Mouse (Mus musculus) kidney, embryonic 16.5 days (tissue): ENCODE measurements around the gene Rtp2. TPM values are rescaled to one million over a fixed set of nuclear protein-coding genes. Genes with fewer than 3 reads are reported as not detected.
A peak's percentile ranks its signal among the peaks of the same experiment; 100 is the strongest.
"Not testable (repeated sequence)": the region's sequence is repeated elsewhere in the genome, so short reads cannot be mapped to it uniquely, and the experiment has no call there.

Experiments used
- ATAC-seq: fragments of 200-750 bp; cut with Nextera tagmentation; 2 replicates; pipeline ENCODE4 v1.8.0; 2017; ENCODE audit warnings: moderate TSS enrichment; ENCODE audit not compliant: low FRiP score, low TSS enrichment
- H3K27ac ChIP-seq: fragments of 300-500 bp; sonication (generic); 2 replicates; pipeline ENCODE4 v1.5.1; 2014; ENCODE audit warnings: low read length
- H3K27me3 ChIP-seq: fragments of 300-500 bp; sonication (generic); 2 replicates; pipeline ENCODE4 v1.6.1; 2014; ENCODE audit warnings: low read length, control low read depth, mixed read lengths; ENCODE audit not compliant: insufficient read depth
- H3K36me3 ChIP-seq: fragments of 300-500 bp; sonication (generic); 2 replicates; pipeline ENCODE4 v1.6.1; 2014; ENCODE audit warnings: low read length, control low read depth, mixed read lengths; ENCODE audit not compliant: insufficient read depth
- H3K4me1 ChIP-seq: fragments of 300-500 bp; sonication (generic); 2 replicates; pipeline ENCODE4 v1.6.1; 2014; ENCODE audit warnings: low read length, control low read depth, mixed read lengths; ENCODE audit not compliant: insufficient read depth
- H3K4me2 ChIP-seq: fragments of 300-500 bp; sonication (generic); replicated peaks from 2 replicates; pipeline ENCODE4 v1.6.1; 2014; ENCODE audit warnings: low read depth, low read length
- H3K4me3 ChIP-seq: fragments of 300-500 bp; sonication (generic); 2 replicates; pipeline ENCODE4 v1.5.1; 2014; ENCODE audit warnings: mild to moderate bottlenecking, low read length
- H3K9ac ChIP-seq: fragments of 300-500 bp; sonication (generic); replicated peaks from 2 replicates; pipeline ENCODE4 v1.6.1; 2014; ENCODE audit warnings: low read length
- H3K9me3 ChIP-seq: fragments of 300-500 bp; sonication (generic); 2 replicates; pipeline ENCODE4 v1.6.1; 2016; ENCODE audit warnings: low read length, control low read depth
- WGBS: fragments of 180-500 bp; shearing (Covaris S2); extraction: QIAGEN DNeasy Blood & Tissue Kit; methylation state at CpG from one replicate; pipeline ENCODE4 v1.1.7; 2014; 5-methylcytosine and 5-hydroxymethylcytosine counted together
- polyA plus RNA-seq: library from polyadenylated mRNA; unstranded; fragments of >200 nt; fragmentation: Nextera tagmentation; extraction: Ambion mirVana; gene quantifications from 2 replicates; pipeline ENCODE4 v1.2.1, GENCODE M21; 2015

The Rtp2 gene
- polyA plus RNA-seq, 1 experiment from 2014 or later, result not detected

DNA sequence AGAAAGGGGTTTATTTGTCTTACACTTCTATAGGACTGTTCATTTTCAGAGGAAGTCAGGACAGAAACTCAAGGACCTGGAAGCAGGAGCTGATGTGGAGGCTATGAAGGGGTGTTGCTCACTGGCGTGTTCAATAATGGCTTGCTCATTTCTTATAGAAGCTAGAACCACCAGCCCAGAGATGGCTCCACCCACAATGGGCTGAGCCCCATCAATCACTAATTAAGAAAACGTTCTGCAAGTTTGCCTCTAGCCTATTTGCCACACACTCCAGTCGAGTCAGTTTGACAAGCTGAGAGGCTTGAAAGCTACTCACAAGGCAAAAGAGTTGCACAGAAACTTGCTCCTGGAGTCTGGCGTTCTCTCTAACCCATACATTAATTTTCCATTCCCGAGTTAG lies 10.5 kb downstream of the Rtp2 start:
- WGBS, result 57% methylated on average over 5 of the region's 5 CpGs
- H3K27ac ChIP-seq, result no peak overlapping the region
- H3K27me3 ChIP-seq, result no peaks in the 10 kb centered on the region
- H3K9ac ChIP-seq, result no peak overlapping the region
- no peak overlapping the region for H3K4me3 ChIP-seq
- H3K36me3 ChIP-seq, result no peaks in the 10 kb centered on the region
- H3K4me2 ChIP-seq, result no peak overlapping the region
- H3K4me1 ChIP-seq, result no peaks in the 10 kb centered on the region
- H3K9me3 ChIP-seq, result no peaks in the 10 kb centered on the region
- no peak for ATAC-seq

DNA sequence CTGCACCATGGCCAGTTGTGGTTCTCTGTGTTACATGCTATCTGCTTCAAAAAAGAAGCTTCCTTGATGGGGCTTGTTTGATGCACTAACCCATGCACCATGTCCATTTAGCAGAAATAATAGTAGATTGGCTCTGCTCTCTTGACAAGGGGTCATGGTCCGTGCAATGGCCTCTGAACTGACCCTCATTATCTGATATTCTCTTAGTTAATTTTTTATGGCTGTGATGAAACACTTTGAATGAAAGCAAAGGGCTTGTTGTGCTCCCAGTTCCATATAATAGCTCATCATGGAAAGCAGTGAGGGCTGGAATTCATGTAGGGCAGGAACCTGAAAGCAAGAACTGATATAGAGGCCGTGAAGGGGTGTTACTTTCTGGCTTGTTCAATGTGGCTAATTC lies 12.8 kb downstream of the Rtp2 start:
- Histone ChIP-seq H3K36me3 (no peaks in the 10 kb centered on the region), H3K4me2 (no peak overlapping the region), H3K27ac (no peak overlapping the region), H3K9me3 (no peaks in the 10 kb centered on the region), H3K9ac (no peak overlapping the region), H3K4me3 (no peak overlapping the region), H3K27me3 (no peaks in the 10 kb centered on the region), H3K4me1 (no peaks in the 10 kb centered on the region)
- WGBS, result 79% methylated on average over 2 of the region's 2 CpGs
- ATAC-seq, result no peak

DNA sequence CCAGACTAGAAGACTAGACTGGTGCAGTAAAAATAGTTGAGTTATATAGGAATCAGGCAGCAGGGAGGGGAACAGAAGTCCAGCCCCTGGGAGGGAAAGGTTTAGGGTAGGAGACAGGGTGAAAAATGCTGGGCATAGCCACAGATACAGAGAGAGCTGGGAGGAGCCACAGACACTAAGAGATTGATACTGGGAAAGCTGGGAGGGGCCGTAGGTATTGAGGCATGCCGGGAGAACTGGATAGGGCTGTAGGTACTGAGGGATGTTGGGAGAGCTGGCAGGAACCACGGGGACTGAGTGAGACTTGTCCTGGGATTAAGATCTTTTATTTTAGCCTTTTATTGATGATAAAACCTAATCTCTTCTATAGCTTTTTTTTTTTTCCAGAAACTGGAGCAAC lies 18.8 kb downstream of the Rtp2 start:
- Histone ChIP-seq H3K4me1 (no peaks in the 10 kb centered on the region), H3K36me3 (no peaks in the 10 kb centered on the region), H3K27me3 (no peaks in the 10 kb centered on the region), H3K27ac (no peak overlapping the region), H3K9ac (no peak overlapping the region), H3K9me3 (no peaks in the 10 kb centered on the region), H3K4me2 (no peak overlapping the region), H3K4me3 (no peak overlapping the region)
- WGBS, result 30% methylated on average over 3 of the region's 3 CpGs
- no peak for ATAC-seq

DNA sequence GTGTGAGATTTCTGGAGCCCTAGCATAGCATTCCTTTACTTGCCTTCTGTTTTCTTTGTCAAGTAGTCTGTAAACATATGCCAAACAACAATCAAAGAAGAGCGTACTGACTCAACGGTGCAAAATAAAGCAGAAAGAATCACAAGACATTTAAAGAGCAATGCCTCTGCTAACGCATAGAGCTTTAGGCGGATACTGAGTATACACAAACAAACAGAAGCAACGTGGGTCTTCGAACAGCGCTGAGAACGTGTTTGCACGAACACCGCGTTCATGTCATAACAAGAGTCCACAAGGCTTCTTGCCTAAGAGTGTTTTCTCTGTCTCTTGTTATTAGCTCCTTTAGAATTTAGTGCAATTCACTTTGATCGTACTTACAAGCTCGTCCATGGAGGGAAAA lies 19.5 kb downstream of the Rtp2 start:
- no peak overlapping the region for H3K4me2 ChIP-seq
- H3K27ac ChIP-seq, result no peak overlapping the region
- no peak overlapping the region for H3K9ac ChIP-seq
- no peaks in the 10 kb centered on the region for H3K36me3 ChIP-seq
- WGBS, result 76% methylated on average over 13 of the region's 13 CpGs
- no peaks in the 10 kb centered on the region for H3K27me3 ChIP-seq
- no peak for ATAC-seq
- no peaks in the 10 kb centered on the region for H3K4me1 ChIP-seq
- H3K9me3 ChIP-seq, result no peaks in the 10 kb centered on the region
- no peak overlapping the region for H3K4me3 ChIP-seq

DNA sequence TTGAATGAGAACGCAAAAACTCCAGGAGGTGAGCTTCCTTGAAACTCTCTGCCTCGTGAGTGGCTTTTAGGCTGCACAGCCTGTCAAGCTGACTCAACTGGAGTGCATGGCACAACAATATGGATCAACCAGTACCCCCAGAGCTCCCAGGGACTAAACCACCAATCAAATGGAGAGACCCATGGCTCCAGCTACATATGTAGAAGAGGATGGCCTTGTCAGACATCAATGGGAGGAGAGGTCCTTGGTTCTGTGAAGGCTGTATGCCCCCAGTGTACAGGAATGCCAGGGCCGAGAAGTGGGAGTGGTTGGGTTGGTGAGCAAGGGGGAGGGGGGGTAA lies 23.2 kb downstream of the Rtp2 start:
- H3K36me3 ChIP-seq, ATAC-seq, H3K27ac ChIP-seq, H3K4me2 ChIP-seq, H3K9me3 ChIP-seq, H3K4me3 ChIP-seq, H3K9ac ChIP-seq, H3K27me3 ChIP-seq, H3K4me1 ChIP-seq: not testable (repeated sequence)
- 90% methylated on average over 3 of the region's 3 CpGs for WGBS

DNA sequence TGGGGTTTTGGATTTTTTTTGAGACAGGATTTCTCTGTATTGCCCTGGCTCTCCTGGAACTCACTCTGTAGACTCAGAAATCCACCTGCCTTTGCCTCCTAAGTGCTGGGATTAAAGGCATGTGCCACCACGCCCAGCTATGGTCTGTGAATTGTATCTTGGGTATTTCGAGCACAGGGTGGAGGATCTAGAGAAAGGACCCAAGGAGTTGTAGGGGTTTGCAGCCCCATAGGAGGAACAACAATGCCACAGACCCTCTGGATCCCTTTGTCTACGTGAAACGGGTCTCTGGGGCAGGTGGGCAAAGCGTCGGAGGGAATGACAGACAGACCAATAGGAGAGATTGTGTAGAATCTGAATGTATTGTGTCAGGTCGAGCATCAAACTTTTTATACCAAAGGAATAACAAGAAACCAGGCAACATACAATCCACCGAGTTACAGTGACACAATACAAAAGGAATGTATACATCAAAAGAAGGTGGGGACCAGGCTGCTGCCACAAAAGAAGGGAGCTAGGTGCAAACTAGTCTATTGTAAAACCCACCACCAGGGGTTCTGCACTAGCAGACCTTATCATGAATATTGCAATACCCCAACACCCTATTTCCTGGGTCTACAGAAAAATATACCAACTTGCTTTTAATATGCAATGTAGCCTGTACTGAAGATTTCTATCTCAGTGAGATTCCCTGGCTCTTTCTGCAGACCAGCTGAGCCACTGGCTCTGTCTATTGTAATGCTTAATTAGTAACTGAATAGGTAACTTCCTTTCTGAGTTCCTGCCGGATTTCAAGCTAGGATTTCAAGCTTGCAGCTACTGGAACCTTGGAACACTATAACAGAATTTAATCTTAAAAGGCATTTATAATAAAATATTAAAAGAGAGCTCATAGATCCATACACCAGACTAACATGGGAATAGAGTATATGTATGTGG lies 23.8 kb downstream of the Rtp2 start:
- H3K27me3 ChIP-seq, H3K4me1 ChIP-seq, H3K9ac ChIP-seq, H3K27ac ChIP-seq, ATAC-seq, H3K4me2 ChIP-seq, H3K36me3 ChIP-seq, H3K4me3 ChIP-seq, H3K9me3 ChIP-seq: not testable (repeated sequence)
- 83% methylated on average over 9 of the region's 9 CpGs for WGBS

DNA sequence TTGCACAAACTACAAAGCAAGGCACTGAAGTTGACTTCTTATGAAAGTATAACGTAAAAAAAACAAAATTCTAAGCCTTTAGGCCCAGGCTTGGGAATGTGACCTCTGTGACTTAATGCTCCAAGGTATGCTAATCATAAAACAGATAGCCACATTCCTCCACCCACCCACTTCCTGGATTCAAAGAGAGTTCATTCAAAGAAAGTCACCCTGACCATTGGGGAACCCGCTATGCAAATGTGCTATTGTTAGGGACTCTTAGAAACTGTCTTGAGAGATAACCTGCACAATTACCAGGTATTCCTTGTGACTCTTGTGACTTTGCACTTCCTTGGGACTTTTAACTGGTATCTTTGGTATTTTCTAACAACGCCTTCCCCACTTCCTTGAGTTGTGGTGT lies 25.6 kb downstream of the Rtp2 start:
- not testable (repeated sequence) for H3K9ac ChIP-seq, H3K27me3 ChIP-seq, H3K4me2 ChIP-seq, H3K4me3 ChIP-seq, H3K9me3 ChIP-seq, H3K27ac ChIP-seq, H3K36me3 ChIP-seq, H3K4me1 ChIP-seq, ATAC-seq
- 82% methylated on average over 3 of the region's 3 CpGs for WGBS

DNA sequence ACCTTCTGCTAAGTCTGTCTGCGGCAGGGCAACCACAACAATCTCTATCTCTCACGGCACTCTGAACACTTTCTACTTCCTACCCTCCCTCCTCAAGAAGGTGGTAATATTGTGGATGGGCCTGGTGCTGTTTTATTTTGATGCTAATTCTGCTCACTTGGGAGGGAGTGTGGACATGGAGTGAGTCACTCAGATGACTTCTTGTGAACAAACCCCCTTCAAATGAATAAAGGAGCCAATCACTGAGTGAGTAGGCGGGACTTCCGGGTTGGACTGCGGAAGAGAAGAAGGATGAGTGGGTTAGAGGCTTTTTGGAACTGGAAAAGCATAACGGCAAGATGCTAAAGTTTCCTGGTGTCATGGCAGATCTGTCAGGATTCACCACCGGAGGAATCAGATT lies 30.8 kb downstream of the Rtp2 start:
- no peak overlapping the region for H3K4me3 ChIP-seq
- no peaks in the 10 kb centered on the region for H3K36me3 ChIP-seq
- WGBS, result 80% methylated on average over 7 of the region's 7 CpGs

DNA sequence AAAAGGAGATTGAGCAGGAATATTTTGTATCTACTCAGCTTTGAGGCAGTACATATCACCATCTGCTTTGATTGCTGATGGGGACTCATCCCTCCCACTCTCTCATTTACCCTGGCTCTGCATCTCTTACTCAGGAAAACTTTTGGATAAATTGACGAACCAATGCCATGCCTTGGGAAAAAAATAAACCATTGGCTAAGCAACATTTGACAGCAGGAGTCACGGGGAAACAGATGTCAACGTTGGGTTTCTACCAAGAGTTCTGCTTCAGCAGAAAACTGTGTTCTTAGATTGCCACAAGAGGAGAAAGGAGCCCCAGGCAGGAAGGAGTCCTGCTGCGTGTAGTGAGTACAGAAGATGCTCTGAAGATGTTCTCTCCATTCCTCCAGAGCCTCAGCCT lies 32.1 kb downstream of the Rtp2 start:
- Histone ChIP-seq H3K4me2 (no peak overlapping the region), H3K9me3 (no peaks in the 10 kb centered on the region), H3K27me3 (peaks cover 4% of the 10 kb centered on the region; the same call in 1 of the 2 replicates), H3K36me3 (no peaks in the 10 kb centered on the region), H3K4me3 (no peak overlapping the region), H3K27ac (no peak overlapping the region), H3K4me1 (peaks cover 17% of the 10 kb centered on the region), H3K9ac (no peak overlapping the region)
- ATAC-seq, result no peak
- WGBS, result 84% methylated on average over 4 of the region's 4 CpGs

More for the DNA sequence above, 30.8 kb downstream of the Rtp2 start:
- Histone ChIP-seq H3K27me3 (peaks cover 4% of the 10 kb centered on the region; the same call in 1 of the 2 replicates), H3K4me1 (peaks cover 17% of the 10 kb centered on the region), H3K9ac (no peak overlapping the region), H3K4me2 (no peak overlapping the region), H3K27ac (no peak overlapping the region), H3K9me3 (no peaks in the 10 kb centered on the region)
- ATAC-seq, result no peak

DNA sequence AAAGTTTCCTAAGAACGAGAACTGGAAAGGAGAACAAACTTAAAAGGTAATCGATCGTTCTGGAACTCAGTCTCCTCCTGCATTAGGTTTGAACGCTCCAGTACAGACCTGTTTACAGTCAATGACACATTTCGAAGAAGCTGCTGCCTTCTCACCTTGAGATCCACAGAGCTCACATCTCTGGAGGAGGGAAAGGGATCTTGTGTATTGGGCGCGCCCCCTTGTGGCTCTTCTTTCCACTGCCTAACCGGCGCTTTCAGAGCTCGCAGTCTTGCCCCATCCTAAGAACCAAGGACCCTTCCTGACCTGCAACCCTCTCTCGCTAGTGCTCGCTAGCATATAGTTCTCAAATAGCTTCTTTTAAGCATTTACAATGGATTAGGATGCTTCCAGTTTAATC lies 33.4 kb downstream of the Rtp2 start:
- Histone ChIP-seq H3K4me2 (peak overlapping the region; percentile 44), H3K4me1 (peaks cover 17% of the 10 kb centered on the region), H3K27ac (no peak overlapping the region), H3K9ac (no peak overlapping the region), H3K27me3 (peaks cover 4% of the 10 kb centered on the region; the same call in 1 of the 2 replicates), H3K36me3 (no peaks in the 10 kb centered on the region), H3K9me3 (no peaks in the 10 kb centered on the region), H3K4me3 (no peak overlapping the region; the same call in 1 of the 2 replicates)
- ATAC-seq, result peak; percentile 82; the same call in 1 of the 2 replicates
- WGBS, result 10% methylated on average over 12 of the region's 12 CpGs
